Mouse (Mus musculus): ENCODE results near the gene Sh3bgrl2. TPM values are rescaled to one million over a fixed set of nuclear protein-coding genes. Genes with fewer than 3 reads are reported as not detected.

Gene Sh3bgrl2
- total RNA-seq, 2 experiments from 2014 or later, result 0.30 TPM; not detected in 1

- no peak for ATAC-seq (replicated peaks; ENCODE audit: low FRiP score, poor library complexity, severe bottlenecking)
These were observed 109.0 kb downstream of the Sh3bgrl2 start for GRCm38 (mm10) chr9:83656960-83657651.

GRCm38 (mm10) chr9:83657652-83658002 is 109.5 kb downstream of the Sh3bgrl2 start:
- ATAC-seq (replicated peaks; ENCODE audit: low FRiP score, poor library complexity, severe bottlenecking), result no peak

- ATAC-seq (replicated peaks; ENCODE audit: low FRiP score, poor library complexity, severe bottlenecking), result no peak
These were observed 111.0 kb downstream of the Sh3bgrl2 start for GRCm38 (mm10) chr9:83659081-83659480.

- no peak for ATAC-seq (replicated peaks; ENCODE audit: low FRiP score, poor library complexity, severe bottlenecking)
These were observed 113.7 kb downstream of the Sh3bgrl2 start for GRCm38 (mm10) chr9:83661811-83662210.

- no peak for ATAC-seq (replicated peaks; ENCODE audit: low FRiP score, poor library complexity, severe bottlenecking)
These were observed 116.1 kb downstream of the Sh3bgrl2 start for GRCm38 (mm10) chr9:83663981-83664897.

GRCm38 (mm10) chr9:83664951-83665350 is 116.8 kb downstream of the Sh3bgrl2 start:
- no peak for ATAC-seq (replicated peaks; ENCODE audit: low FRiP score, poor library complexity, severe bottlenecking)

- no peak for ATAC-seq (replicated peaks; ENCODE audit: low FRiP score, poor library complexity, severe bottlenecking)
These were observed 118.9 kb downstream of the Sh3bgrl2 start for GRCm38 (mm10) chr9:83667031-83667430.

- no peak for ATAC-seq (replicated peaks; ENCODE audit: low FRiP score, poor library complexity, severe bottlenecking)
These were observed 131.5 kb downstream of the Sh3bgrl2 start for GRCm38 (mm10) chr9:83679626-83680025.

- no peak for ATAC-seq (replicated peaks; ENCODE audit: low FRiP score, poor library complexity, severe bottlenecking)
These were observed 133.8 kb downstream of the Sh3bgrl2 start for GRCm38 (mm10) chr9:83681661-83682655.

GRCm38 (mm10) chr9:83686511-83687100 is 138.5 kb downstream of the Sh3bgrl2 start:
- no peak for ATAC-seq (replicated peaks; ENCODE audit: low FRiP score, poor library complexity, severe bottlenecking)

- no peak for ATAC-seq (replicated peaks; ENCODE audit: low FRiP score, poor library complexity, severe bottlenecking)
These were observed 139.8 kb downstream of the Sh3bgrl2 start for GRCm38 (mm10) chr9:83687904-83688303.

Other genes with a start within 250 kb of the Sh3bgrl2 start
- gene Lca5, start 107.2 kb upstream of the Sh3bgrl2 start, total RNA-seq (2015; ENCODE audit: low replicate concordance), result 3.2 TPM in 1 of 2 replicates, not detected in the other
- gene Lca5, start 107.2 kb upstream of the Sh3bgrl2 start, total RNA-seq (2017; ENCODE audit: low replicate concordance), result not detected in 2 replicates

Measured in erythroid progenitor cell, adult 5-6 weeks (primary cell).